Mouse (Mus musculus): Measurements from ENCODE around the gene Fth1. TPM values are rescaled to one million over a fixed set of nuclear protein-coding genes. Genes with fewer than 3 reads are reported as not detected.

The Fth1 gene
- polyA plus RNA-seq, 1 experiment from 2014 or later, result 1,985 TPM

DNA sequence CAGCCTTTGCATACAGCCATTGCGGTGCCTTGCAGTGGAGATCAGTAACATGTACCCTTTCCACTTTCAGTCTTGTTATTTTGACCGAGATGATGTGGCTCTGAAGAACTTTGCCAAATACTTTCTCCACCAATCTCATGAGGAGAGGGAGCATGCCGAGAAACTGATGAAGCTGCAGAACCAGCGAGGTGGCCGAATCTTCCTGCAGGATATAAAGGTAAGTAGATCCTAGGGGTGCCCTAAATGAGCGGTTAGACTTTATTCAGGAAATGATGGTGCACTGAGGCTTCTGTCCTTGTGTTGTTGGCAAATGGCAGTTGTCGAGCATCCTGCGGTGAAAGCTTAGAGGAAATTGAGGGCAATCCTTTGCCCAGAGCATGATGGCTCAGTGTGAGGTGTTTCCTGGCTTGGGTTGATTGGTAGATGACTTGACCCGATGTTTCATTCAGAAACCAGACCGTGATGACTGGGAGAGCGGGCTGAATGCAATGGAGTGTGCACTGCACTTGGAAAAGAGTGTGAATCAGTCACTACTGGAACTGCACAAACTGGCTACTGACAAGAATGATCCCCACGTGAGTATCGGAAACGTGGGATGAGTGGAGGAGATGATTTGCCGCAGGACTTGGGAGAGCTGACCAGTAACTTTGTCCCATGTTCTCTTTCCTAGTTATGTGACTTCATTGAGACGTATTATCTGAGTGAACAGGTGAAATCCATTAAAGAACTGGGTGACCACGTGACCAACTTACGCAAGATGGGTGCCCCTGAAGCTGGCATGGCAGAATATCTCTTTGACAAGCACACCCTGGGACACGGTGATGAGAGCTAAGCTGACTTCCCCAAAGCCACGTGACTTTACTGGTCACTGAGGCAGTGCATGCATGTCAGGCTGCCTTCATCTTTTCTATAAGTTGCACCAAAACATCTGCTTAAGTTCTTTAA lies 4.0 kb downstream of the Fth1 start:
- Histone ChIP-seq H3K9me3 (replicated peaks) (no peaks in the 10 kb centered on the region), H3K4me3 (peak overlapping the region; percentile 89), H3K4me2 (peak overlapping the region; percentile 86), H3K27me3 (no peaks in the 10 kb centered on the region), H3K9ac (0 out of 2 replicates have a peak overlapping the region, but pooled peaks have one; percentile 11), H3K4me1 (replicated peaks) (peaks cover 23% of the 10 kb centered on the region), H3K27ac (0 out of 2 replicates have a peak overlapping the region, but pooled peaks have one; percentile 99), H3K36me3 (peaks cover 20% of the 10 kb centered on the region)
- ATAC-seq (replicated peaks; ENCODE audit: insufficient number of reproducible peaks, insufficient read depth, low FRiP score, low read depth), result no peak
- WGBS, result 84% methylated on average over 20 of the region's 20 CpGs

DNA sequence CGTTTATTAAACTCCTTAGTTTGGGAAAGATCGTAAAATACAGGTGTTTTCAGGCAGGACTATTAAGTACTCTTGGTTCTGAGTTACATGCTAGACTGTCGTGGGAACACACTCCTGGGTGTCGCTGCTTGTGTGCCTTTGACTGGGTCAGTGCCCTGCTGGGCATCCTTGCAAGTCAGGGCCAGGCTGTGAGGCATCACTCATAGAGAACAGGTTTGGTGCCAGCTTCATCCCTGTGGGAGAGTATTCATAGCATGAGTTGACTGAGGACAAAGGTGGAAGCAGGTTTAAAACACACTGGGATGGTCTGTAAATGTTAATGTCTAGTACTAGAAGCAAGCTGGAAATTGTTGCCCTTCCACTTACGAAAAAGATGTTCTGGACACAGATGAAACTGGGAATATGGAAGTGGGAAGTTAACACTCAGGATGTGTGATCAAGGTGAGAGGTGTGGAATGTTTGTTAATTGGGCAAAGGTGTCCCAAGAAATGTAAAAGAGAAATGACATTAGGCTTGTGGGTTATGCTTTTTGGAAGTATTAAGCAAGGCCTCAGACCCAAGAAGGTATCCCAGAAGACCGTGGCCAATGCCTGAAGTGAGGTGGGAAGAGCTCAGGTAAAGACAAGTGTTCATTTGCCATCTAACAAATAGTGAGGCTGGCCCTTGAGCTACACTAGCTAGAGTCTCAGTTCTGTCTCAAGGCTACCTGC lies 4.9 kb downstream of the Fth1 start:
- no peak overlapping the region for H3K4me2 ChIP-seq
- H3K27me3 ChIP-seq, result no peaks in the 10 kb centered on the region
- H3K36me3 ChIP-seq, result peaks cover 20% of the 10 kb centered on the region
- ATAC-seq (replicated peaks; ENCODE audit: insufficient number of reproducible peaks, insufficient read depth, low FRiP score, low read depth), result no peak
- no peak overlapping the region for H3K4me3 ChIP-seq
- peaks cover 22% of the 10 kb centered on the region for H3K4me1 ChIP-seq (replicated peaks)
- H3K27ac ChIP-seq, result no peak overlapping the region
- WGBS, result 94% methylated on average over 6 of the region's 6 CpGs
- H3K9ac ChIP-seq, result no peak overlapping the region
- no peaks in the 10 kb centered on the region for H3K9me3 ChIP-seq (replicated peaks)

DNA sequence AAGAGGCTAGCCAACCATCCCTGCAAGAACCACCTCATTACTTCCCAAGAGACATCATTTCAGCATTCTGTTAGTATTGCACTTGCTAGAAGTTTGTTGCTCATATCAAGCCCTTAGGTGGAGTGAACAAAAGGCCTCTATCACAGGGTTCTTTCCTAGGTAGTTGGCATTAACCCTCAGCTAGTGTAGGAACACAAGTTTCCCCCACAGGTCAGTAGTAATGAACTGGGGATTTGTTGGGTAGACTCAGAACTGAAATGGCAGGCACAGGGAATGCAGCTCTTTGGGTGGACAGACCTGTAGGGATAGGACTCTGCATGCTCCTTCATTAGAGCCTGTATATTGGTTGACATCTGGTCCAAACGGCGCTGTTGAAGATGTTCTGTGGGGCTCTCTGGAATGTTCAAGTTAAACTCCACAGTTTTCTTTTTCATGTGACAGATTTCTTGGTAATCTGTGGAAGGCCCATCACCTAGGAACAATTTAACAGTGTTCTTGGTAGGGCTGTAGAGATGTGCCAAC lies 5.6 kb downstream of the Fth1 start:
- H3K36me3 ChIP-seq, result peaks cover 20% of the 10 kb centered on the region
- no peaks in the 10 kb centered on the region for H3K27me3 ChIP-seq
- peaks cover 22% of the 10 kb centered on the region for H3K4me1 ChIP-seq (replicated peaks)
- no peak overlapping the region for H3K4me3 ChIP-seq
- no peak for ATAC-seq (replicated peaks; ENCODE audit: insufficient number of reproducible peaks, insufficient read depth, low FRiP score, low read depth)
- H3K27ac ChIP-seq, result no peak overlapping the region
- H3K9me3 ChIP-seq (replicated peaks), result no peaks in the 10 kb centered on the region
- WGBS, result 92% methylated on average over 2 of the region's 2 CpGs
- H3K9ac ChIP-seq, result no peak overlapping the region
- H3K4me2 ChIP-seq, result no peak overlapping the region

DNA sequence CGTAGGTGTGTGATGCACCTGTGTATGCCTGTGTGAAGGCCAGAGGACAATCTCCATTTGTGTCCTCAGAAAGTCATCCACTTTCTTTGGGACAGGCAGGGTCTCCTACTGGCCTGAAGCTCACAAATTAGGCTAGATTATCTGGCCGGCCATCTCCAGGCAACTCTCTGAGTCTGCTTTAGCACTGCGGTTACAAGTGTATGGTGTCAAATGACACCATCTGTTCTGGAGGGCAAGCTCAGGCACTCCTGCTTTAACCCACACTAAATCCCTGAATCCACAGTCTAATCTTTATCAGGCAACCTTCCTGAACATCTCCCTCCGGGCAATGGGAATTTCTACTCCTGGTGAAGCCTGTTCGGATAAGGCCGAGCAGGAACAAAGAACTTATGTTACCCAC lies 6.8 kb downstream of the Fth1 start:
- no peak overlapping the region for H3K4me2 ChIP-seq
- no peaks in the 10 kb centered on the region for H3K9me3 ChIP-seq (replicated peaks)
- H3K9ac ChIP-seq, result no peak overlapping the region
- peaks cover 16% of the 10 kb centered on the region for H3K4me1 ChIP-seq (replicated peaks)
- WGBS, result 30% methylated on average over 6 of the region's 6 CpGs
- H3K27ac ChIP-seq, result no peak overlapping the region
- peaks cover 20% of the 10 kb centered on the region for H3K36me3 ChIP-seq
- ATAC-seq (replicated peaks; ENCODE audit: insufficient number of reproducible peaks, insufficient read depth, low FRiP score, low read depth), result no peak
- no peaks in the 10 kb centered on the region for H3K27me3 ChIP-seq
- H3K4me3 ChIP-seq, result no peak overlapping the region

DNA sequence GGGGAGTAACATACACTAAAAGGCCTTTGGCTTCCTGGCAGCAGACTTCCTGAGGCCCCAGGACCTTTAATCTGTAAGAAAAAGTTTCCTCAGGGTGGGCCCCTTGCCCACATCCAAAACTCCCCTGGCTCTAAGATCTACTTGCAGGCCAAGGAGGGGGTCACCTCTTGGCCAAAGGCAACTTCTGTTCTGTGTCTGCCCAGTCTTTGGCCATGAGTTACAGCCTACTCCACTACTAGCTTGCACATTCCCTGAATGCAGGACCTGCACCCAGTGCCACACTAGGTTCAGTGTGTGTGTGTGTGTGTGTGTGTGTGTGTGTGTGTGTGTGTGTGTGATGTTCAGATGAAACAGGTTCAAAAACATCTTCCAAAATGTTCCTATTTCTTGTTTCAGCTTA lies 7.2 kb downstream of the Fth1 start:
- H3K4me3 ChIP-seq, result no peak overlapping the region
- no peaks in the 10 kb centered on the region for H3K27me3 ChIP-seq
- H3K4me1 ChIP-seq (replicated peaks), result peaks cover 16% of the 10 kb centered on the region
- peaks cover 20% of the 10 kb centered on the region for H3K36me3 ChIP-seq
- H3K9ac ChIP-seq, result no peak overlapping the region
- H3K27ac ChIP-seq, result no peak overlapping the region
- no peaks in the 10 kb centered on the region for H3K9me3 ChIP-seq (replicated peaks)
- no peak for ATAC-seq (replicated peaks; ENCODE audit: insufficient number of reproducible peaks, insufficient read depth, low FRiP score, low read depth)
- H3K4me2 ChIP-seq, result no peak overlapping the region

DNA sequence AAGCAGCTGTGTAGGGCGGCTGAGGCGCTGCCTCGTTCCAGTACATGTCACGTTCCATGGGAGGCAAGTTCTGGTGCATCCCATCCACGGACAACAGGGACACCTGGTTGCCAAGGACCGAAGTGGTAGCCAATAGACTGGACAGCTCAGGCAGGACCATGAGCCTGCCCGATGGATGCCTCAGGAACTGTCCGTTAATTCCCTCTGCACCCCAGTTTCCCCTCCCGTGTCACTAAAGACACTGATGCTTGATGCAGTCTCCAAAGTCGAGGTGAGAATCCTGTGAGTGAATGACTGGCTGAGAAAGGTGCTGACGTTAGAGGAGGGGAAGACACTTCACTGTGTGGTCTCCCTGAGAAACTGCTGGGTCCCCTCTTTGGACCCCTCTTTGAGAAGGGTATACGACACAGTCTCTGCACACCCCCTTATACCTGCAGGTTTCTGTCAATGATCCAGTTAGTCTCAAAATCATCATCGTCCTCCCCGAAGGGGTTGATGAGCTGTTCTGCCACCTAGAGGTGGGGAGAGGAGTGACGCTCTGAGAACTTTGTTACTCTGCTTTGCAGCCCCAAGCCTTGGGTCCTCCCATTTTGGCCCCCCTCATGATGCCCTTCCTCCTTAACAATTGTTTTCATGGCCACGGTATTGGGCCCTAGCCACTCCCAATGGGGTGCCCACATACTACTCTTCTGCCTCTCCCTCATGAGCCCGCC lies 8.9 kb downstream of the Fth1 start:
- WGBS, result 62% methylated on average over 17 of the region's 17 CpGs
- no peak overlapping the region for H3K4me3 ChIP-seq
- H3K27ac ChIP-seq, result no peak overlapping the region
- H3K27me3 ChIP-seq, result no peaks in the 10 kb centered on the region
- H3K4me2 ChIP-seq, result no peak overlapping the region
- ATAC-seq (replicated peaks; ENCODE audit: insufficient number of reproducible peaks, insufficient read depth, low FRiP score, low read depth), result no peak
- H3K36me3 ChIP-seq, result peaks cover 16% of the 10 kb centered on the region
- no peak overlapping the region for H3K9ac ChIP-seq
- H3K9me3 ChIP-seq (replicated peaks), result no peaks in the 10 kb centered on the region
- peaks cover 13% of the 10 kb centered on the region; the same call in 1 of the 2 replicates for H3K4me1 ChIP-seq (replicated peaks)

GRCm38 (mm10) chr19:9989884-9990256 lies 9.5 kb downstream of the Fth1 start:
- Histone ChIP-seq H3K4me1 (replicated peaks) (peaks cover 12% of the 10 kb centered on the region; the same call in 1 of the 2 replicates), H3K4me3 (no peak overlapping the region), H3K9ac (no peak overlapping the region), H3K9me3 (replicated peaks) (no peaks in the 10 kb centered on the region), H3K27ac (no peak overlapping the region), H3K36me3 (peaks cover 10% of the 10 kb centered on the region), H3K27me3 (no peaks in the 10 kb centered on the region), H3K4me2 (no peak overlapping the region)
- ATAC-seq (replicated peaks; ENCODE audit: insufficient number of reproducible peaks, insufficient read depth, low FRiP score, low read depth), result no peak

DNA sequence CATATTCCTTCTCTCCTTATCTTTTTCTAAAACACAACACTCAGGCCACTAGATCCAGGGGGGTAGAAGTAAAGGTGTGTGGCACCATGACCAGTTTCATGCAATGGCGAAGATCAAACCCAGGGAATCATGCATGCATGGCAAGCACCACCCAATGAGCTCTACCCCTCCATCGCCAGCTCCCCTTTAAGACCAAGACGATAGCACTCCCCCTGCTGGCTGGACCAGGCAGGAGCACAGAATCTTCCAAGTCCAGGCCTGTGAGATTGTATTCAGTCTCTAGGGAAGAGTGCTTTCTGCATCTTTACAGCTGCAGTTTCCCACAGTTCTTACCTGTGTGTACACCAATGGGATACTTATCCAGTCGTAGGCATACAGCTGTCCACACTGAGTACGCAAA lies 10.9 kb downstream of the Fth1 start:
- no peaks in the 10 kb centered on the region for H3K27me3 ChIP-seq
- H3K9ac ChIP-seq, result no peak overlapping the region
- WGBS, result 24% methylated on average over 5 of the region's 5 CpGs
- no peaks in the 10 kb centered on the region for H3K9me3 ChIP-seq (replicated peaks)
- no peak overlapping the region for H3K27ac ChIP-seq
- no peaks in the 10 kb centered on the region for H3K36me3 ChIP-seq
- H3K4me2 ChIP-seq, result no peak overlapping the region
- H3K4me3 ChIP-seq, result no peak overlapping the region
- peaks cover 12% of the 10 kb centered on the region; the same call in 1 of the 2 replicates for H3K4me1 ChIP-seq (replicated peaks)
- ATAC-seq (replicated peaks; ENCODE audit: insufficient number of reproducible peaks, insufficient read depth, low FRiP score, low read depth), result no peak

GRCm38 (mm10) chr19:9992011-9992958 lies 11.9 kb downstream of the Fth1 start:
- H3K27ac ChIP-seq, result no peak overlapping the region
- no peaks in the 10 kb centered on the region for H3K27me3 ChIP-seq
- H3K9ac ChIP-seq, result no peak overlapping the region
- peak overlapping the region; percentile 56 for H3K4me2 ChIP-seq
- H3K4me3 ChIP-seq, result peak overlapping the region; percentile 33
- peaks cover 12% of the 10 kb centered on the region; the same call in 1 of the 2 replicates for H3K4me1 ChIP-seq (replicated peaks)
- no peaks in the 10 kb centered on the region for H3K9me3 ChIP-seq (replicated peaks)
- 0 out of 2 replicates have a peak, but pooled peaks have one; percentile 6 for ATAC-seq (replicated peaks; ENCODE audit: insufficient number of reproducible peaks, insufficient read depth, low FRiP score, low read depth)
- WGBS, result 49% methylated on average over 26 of the region's 26 CpGs
- H3K36me3 ChIP-seq, result no peaks in the 10 kb centered on the region

DNA sequence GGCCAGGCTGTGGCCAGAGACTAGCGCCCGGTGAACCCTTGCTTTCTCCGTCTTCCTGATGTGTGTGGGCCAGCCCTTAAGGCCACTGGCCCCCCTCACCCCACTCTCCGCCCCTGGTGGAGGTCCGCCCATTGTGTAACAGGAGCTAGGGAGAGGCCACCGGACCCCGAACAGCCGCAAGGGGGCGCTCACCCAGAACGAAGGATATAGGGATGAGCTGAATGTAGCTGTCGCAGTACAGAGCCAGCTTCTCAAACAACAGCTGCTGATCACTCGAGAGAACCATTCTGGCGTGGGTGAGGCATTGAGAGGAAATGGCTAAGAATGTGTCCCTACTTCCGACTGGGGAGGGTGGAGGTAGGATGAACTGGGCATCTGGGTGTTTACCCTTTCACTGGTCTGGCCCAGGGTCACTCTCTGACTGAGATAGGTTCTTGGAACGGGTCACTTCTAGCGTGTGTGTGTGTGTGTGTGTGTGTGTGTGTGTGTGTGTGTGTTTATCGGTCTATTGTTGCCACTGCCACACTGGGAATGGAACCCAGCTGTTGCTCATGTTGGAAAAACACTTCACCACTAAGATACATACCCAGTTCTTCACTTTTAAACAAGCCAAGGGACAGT lies 12.7 kb downstream of the Fth1 start:
- H3K27me3 ChIP-seq, result no peaks in the 10 kb centered on the region
- H3K9me3 ChIP-seq (replicated peaks), result no peaks in the 10 kb centered on the region
- 5% methylated on average over 17 of the region's 17 CpGs for WGBS
- H3K9ac ChIP-seq, result no peak overlapping the region
- H3K27ac ChIP-seq, result no peak overlapping the region
- ATAC-seq (replicated peaks; ENCODE audit: insufficient number of reproducible peaks, insufficient read depth, low FRiP score, low read depth), result peak; percentile 80
- H3K4me1 ChIP-seq (replicated peaks), result peaks cover 9% of the 10 kb centered on the region; the same call in 1 of the 2 replicates
- no peaks in the 10 kb centered on the region for H3K36me3 ChIP-seq
- H3K4me3 ChIP-seq, result peak overlapping the region; percentile 33
- H3K4me2 ChIP-seq, result peak overlapping the region; percentile 56

All from heart, embryonic 15.5 days (tissue).